Mouse (Mus musculus): ENCODE results near the gene Ttll8.

Gene Ttll8

DNA sequence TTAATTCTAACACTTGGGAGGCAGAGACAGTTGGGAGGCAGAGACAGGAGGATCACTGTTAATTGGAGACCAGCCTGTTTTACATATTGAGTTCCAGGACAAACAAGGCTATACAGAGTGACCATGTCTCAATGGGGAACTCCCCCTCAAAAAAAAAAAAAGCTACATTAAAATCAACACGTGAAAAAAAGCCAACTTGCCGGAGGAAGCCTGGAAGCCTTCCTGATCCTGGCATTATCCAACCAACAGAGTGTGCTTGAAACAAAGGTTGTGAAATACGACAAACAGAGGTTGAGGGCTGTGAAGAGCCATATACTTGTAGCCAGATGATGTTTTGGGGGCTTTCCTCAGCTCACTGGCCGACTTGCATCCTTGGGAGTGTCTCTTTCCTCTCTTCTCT is 71.4 kb downstream of the Ttll8 start:
- no peak for DNase-seq (ENCODE audit: low spot score)

DNA sequence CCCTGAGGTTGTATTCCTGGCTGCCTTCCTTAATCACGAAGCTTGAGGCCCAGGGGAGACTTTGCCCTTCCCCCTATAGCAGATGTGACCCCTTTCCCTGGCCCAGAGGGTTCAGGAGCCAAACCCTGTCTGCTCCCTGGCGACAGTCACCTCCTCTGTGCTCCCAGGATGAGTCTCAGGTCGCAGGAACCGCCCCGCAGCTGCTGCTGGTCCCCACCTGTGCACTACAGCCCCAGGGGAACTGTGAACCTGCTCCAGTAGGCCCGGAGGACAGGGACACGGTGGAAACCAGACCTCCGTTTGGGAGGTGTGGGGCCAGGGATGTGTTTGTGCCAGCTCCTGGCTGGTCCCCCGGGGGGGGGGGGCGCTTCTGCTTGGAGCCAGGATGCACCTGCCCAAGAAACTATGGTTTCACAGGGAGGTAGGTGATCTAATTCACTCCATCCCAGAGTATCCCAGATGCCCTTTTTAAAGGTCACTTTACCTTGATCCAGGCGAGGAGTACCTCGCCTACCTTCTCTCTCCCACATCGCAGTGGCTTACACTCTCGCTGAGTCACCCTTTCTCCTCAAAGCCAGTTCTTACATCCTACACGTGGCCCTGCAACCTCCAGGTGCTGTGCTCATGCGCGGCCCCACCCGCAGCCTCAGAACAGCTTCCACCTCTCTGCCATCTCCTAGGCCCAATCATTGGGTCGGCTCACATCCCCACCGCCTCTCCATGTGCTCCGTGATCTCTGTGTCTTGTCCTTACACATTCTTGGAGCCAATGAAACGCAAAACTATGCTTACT is 72.8 kb downstream of the Ttll8 start:
- DNase-seq (ENCODE audit: low spot score) = no peak

DNA sequence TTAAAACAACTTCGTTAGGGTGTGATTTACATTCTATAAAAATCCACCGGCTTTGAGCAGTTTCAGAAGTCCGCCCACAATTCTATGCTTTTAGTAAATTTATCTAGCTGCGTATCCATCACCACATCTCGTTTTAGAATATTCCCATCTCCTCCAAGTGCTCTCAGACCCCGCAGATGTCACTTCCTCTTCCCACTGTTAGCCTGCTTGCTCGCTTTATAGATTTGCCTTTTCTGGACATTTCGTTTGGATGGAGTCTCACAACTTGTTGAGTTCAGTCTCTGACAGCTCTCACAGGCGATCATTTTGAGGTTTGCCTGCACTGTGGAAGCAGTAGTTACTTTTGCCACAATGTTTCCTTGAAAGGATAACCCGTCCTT is 77.2 kb downstream of the Ttll8 start:
- no peak for DNase-seq (ENCODE audit: low spot score)

DNA sequence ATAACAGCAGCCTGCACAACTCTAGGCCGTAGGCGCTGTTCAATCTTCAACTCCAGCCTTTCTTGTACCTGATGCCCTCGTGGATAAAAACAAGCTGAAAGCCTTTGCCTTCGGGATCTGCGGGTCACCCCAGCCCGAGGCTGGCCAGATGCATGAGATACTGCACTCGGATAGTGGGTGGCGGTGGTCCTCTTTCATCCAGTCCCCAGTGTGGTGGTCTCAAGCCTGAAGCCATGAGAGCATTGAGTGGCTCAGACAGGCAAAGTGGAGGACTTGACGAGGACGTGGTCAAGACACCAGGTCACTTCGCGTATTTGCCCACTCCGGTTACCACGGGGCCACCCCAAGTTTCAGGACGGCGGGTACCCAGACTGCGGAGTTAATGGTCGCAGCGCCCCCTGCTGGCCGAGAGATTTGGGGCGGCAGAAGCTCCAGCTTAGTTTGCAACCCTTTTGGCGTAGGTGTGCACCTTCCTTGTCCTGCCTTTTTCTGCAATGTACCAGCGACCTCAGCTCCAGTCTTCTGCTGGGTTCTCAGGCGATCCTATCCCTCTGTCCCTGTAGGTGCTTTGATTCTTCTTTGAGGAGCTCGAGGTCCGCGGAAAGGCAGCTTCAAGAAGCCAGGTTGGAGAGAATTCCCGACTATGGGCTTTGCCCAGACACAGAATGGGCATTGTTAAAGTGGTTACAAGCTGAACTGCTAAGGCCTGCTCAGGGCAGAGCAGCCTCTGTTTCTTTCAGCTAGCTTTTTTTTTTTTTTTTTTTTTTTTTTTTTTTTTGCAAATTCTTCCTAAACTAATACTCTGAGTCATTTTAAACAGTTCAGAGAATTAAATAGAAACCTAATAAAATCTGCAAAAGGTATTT is 77.8 kb downstream of the Ttll8 start:
- DNase-seq (ENCODE audit: low spot score) = peak; percentile 47

DNA sequence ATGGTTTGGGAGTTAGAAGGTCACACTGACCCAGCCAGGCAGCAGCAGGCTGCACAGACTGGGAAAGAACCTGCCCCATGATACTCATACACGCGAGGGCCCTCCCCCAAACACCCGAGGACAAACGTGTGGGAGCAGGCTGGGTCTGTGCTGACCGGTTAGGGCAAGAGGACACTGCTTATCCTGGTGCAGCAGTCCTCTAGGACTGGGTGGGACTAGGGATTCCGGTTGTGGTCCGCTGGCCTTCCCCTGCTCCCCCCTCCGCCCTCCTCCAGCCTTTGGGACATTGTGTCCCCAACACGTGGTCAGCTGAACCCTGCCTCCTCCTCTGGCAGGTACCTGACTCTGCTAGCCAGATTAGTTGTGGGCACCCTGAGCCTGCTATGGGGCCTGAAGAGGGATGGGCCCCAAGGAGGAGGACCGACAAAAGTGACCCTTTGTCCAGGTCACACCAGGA is 78.6 kb downstream of the Ttll8 start:
- no peak for DNase-seq (ENCODE audit: low spot score)

DNA sequence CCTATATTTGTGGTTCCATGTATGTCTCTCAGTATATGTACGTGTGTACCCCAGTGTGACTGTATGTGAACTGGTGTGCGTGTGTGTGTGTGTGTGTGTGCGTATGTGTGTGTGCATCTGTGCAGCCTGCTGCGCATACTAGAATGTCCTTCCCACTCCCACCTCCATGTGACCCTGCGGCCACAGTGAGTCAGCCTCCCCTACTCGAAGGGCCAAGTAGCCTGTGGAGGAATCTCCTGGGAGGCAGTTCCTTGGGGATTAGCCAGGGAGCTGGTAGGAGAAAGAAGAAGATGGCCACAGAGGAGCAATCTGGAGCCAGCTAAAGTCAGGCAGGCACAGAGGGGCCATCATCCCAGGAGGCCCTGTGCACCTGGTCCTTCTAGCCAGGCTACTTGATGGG is 79.7 kb downstream of the Ttll8 start:
- no peak for DNase-seq (ENCODE audit: low spot score)

DNA sequence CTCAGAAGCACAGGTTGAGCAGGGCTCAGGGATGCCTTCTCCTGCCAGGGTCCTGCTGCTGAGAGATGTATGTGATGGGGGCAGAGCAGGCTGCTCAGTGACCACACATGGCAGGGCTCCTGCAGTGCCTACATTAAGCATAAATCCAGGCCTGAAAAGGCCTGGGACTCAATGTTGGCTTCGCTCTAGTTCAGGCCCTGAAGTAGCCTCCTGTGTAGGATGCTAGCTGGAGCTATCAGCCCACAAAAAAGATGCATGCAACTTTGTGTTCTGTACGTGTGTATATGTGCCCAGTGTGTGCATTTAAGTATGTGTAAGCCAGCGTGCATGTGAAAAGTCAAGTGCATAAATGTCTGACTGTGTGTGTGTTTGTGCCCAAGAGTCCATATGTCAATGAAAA is 80.2 kb downstream of the Ttll8 start:
- DNase-seq (ENCODE audit: low spot score) = no peak

DNA sequence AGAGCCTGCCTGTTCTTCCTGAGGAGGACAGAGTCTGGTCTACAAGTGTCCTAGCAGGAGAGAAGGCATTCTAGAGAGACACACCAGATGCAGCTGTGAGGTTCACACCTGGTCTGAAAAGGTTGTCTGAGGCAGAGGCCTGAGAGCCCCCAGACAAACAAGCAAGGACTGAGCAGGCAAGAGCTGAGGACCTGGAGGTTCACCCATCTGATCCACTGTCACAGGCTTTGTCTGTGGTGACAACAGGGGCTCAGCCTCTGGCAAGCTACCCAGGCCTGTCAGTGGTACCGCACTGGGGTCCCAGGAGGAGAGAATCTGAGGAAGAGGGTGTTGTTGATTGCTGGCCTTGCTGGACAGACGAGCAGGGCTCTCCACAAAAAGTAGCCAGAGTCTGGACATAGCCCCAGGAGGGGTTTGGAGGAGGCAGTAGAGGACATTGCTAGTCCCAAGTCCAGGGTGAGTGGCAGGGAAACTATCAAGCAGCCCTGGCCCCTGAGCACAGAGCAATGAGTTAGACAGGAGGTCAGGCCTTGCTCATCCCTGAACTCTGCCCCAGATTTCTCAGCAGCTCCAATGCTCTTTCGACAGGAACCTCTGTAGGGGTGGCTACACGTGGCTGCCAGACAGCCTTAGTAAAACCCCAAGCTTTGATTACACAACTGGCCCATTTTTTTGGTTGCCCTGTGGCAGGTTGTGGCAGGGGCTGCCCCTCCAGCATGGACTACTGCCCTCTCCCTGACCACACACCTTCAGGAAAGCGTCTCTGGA is 83.6 kb downstream of the Ttll8 start:
- DNase-seq (ENCODE audit: low spot score) = peak; percentile 32

DNA sequence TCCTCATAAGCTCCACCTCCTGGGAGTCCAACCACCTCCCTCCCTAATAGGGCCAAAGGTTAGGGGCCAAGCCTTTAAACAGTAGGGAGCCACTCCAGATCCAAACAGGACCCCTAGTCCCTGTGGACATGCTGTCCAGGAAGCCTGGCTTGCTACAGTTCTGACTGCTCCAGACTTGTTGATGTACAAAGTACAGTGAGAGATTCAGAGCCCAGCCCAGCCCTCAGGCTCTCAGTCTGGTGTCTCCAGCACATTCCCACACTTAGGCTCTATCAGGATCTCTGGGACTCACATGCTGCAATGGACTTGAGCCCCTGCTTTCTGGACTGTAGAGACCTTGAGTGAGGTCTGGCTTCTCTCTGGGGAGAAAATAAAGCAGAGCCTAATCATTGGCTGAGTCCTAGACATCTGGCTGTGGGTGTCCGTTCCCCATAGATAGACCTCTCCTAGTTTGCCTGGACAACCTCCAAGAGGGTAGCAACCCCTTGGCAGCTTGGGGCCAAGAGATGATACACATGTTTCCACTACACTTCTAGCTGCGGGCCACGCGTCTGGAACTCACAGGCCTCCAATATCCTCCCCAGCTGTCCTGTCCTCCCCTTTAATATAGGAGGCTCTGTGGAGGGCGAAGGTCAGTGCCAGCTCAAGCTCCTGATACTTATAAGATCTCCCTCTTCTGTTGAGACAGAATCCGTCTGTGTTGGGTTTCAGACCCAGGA is 86.0 kb downstream of the Ttll8 start:
- no peak for DNase-seq (ENCODE audit: low spot score)

DNA sequence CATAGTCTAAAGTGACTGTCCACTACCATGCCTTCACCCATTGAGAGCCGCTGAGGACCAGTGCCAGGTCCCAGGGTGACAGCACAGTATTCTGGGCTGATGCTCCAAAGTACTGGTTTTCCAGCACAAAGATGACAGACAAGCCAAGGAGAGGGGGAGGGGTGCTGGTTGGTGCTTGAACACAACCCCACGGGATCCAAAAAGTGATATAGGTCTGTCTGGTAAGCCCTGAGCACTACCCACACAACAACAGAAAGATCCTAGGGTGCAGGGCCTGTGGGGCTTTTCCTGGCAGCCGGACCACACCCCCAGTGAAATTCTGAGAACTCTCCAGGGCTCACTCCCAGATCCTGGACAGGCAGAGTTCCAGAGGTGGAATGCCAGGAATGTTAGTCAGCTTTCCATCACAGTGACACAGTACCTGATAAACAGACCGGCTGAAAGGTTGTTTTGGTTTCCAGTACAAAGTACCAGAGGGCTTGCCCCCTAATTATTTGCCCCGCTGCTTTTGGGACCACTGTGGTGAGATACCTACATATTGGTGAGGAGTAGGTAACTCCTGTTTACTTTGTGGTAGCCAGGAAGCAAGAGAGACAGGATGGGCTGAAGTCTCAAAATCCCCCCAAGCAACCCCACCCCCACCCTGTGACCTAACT is 86.7 kb downstream of the Ttll8 start:
- peak; percentile 90 for DNase-seq (ENCODE audit: low spot score)

DNA sequence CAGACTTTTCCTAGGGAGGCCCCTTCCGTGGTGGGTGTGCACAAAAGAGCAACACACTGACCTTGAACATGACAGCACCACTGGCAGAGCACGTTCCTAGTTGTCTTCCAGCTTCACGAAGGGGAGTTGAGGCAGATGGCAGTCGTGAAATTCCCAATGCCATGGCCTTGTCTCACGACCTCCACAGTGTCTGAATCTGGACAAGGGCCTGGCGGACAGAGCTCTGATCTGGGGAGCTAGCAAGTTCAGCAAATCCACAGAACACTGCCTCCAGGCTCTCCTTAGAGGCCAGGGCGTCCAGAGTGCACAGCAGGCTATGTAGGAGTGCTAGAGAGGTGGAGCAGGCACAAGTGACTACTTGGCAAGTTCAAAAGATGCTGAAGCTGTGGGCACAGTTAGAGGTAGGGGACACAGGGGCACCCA is 87.3 kb downstream of the Ttll8 start:
- peak; percentile 21 for DNase-seq (ENCODE audit: low spot score)

DNA sequence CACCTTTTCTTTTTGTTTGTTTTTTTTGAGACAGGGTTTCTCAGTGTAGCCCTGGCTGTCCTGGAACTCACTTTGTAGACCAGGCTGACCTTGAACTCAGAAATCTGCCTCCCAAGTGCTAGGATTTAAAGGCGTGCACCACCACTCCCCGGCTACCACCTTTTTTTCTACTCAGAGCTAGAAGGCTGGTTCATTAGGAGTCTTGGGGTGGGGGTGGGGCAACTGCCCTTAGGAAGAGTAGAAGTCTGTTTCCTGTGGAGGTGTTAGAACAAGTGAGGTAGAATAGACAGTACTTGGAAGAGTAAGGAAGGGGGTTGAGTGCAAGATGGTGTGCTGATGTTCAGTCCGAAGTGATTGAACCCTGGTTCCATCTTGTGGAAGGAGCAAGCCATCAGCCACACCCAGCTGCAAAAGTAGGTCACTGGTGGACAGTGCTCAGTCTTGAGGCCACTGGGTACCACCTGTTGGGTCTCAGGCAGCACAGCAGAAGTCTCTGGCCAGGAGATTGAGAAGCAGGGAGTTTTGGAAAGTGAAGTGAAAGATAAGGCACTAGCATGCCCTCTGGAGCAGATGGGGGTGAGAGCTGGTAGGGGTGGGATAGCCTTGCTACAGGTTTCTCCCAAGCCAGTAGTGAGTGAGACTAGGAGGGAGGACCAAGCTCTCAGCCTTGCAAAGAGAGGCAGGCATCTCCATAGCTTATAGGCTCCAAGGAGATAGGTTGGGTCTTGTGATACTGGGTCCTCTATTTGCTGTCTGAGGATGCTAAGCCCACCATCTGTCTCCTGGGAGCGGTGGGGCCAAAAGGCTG is 88.1 kb downstream of the Ttll8 start:
- DNase-seq (ENCODE audit: low spot score) = no peak

DNA sequence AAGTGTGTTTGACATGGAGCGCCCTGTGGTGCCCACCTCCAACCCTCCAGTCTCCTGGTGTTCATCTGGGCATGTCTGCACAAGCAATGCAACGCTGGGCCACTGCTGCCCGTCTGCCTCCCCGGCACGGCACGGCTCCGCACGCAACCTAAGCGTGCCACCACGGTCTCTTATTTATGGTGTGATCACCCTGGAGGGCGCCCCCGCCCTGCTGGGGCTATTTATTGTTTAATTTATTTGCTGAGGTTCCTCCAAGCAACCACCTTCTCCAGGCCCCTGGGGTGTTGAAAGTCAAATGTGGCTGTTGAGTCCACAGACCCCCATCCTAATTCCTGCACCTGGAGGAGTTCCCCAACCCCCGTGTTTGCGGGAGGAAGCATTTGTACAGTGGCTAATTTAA is 89.2 kb downstream of the Ttll8 start:
- DNase-seq (ENCODE audit: low spot score) = no peak

DNA sequence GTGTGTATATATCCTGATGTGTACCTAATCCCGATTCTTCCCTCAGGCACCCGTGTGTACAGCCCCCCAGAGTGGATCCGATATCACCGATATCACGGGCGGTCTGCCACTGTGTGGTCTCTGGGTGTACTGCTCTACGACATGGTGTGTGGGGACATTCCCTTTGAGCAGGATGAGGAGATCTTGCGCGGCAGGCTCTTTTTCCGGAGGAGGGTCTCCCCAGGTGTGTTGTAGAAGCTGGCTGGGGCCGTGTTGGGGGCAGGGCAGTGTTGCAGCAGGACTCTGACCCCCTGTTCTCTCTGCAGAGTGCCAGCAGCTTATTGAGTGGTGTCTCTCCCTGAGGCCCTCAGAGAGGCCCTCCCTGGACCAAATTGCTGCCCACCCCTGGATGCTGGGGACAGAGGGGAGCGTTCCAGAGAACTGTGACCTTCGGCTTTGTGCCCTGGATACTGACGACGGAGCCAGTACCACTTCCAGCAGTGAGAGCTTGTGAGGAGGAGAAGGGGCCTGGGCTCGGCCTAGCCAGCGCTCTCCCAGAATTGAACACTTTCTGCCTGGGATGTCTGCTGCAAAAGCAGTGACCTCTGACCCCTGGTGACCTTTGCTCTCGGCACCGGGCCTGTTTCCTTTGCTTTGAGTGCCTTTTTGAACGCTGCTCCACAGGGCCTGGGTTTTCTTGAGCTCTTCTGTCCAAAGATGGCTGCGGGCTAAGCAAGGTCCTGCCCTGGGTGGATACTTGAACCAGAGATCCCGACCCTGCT is 89.8 kb downstream of the Ttll8 start:
- peak; percentile 82 for DNase-seq (ENCODE audit: low spot score)

DNA sequence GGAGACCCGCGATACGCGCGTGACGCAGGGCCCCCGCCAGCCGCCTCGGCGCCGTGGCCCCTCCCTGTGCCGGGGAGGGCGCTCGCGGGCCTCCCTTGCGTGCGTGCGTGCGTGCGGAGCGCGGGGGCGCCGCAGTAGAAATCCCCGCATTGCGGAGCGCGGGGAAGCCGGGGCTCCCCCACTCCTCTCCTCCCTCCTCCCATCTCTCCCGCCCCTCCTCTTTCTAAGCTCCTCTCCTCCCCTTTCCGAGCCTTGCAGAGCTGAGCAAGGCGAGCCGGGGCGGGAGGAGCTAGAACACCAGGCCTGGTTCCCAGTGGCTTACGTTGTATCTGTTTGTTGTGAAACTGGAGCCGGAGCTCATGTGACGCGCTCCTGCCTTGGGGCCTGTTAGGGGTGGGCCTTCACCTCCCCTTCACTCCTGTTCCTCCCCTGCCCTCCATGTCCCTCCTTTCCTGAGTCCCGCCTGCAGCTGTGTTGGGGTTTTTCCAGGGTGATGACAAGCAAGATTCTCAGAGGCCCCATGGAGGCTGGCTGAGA is 90.5 kb downstream of the Ttll8 start:
- DNase-seq (ENCODE audit: low spot score) = peak; percentile 94

DNA sequence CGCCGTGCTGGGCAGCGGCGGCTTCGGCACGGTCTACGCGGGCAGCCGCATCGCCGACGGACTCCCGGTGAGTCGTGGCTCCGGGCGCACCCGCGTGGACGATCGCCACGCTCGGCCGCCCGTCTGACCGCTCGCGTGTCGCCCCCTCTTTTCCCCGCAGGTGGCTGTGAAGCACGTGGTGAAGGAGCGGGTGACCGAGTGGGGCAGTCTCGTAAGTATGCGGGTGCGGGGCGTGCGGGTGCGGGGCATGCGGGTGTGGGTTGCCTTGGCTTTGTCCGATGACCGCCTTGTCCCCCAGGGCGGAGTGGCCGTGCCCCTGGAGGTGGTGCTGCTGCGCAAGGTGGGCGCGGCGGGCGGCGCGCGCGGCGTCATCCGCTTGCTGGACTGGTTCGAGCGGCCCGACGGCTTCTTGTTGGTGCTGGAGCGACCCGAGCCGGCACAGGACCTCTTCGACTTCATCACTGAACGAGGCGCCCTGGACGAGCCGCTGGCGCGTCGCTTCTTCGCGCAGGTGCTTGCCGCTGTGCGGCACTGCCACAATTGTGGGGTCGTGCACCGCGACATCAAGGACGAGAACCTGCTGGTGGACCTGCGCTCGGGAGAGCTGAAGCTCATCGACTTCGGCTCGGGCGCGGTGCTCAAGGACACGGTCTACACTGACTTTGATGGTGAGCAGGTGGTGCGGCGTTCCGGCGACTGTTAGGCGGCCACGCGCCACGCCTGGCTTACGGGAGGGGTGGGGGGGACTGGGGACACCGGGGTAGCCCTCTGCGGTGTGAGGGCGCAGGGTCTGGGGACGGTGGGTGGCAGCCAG is 91.1 kb downstream of the Ttll8 start:
- peak; percentile 66 for DNase-seq (ENCODE audit: low spot score)

DNA sequence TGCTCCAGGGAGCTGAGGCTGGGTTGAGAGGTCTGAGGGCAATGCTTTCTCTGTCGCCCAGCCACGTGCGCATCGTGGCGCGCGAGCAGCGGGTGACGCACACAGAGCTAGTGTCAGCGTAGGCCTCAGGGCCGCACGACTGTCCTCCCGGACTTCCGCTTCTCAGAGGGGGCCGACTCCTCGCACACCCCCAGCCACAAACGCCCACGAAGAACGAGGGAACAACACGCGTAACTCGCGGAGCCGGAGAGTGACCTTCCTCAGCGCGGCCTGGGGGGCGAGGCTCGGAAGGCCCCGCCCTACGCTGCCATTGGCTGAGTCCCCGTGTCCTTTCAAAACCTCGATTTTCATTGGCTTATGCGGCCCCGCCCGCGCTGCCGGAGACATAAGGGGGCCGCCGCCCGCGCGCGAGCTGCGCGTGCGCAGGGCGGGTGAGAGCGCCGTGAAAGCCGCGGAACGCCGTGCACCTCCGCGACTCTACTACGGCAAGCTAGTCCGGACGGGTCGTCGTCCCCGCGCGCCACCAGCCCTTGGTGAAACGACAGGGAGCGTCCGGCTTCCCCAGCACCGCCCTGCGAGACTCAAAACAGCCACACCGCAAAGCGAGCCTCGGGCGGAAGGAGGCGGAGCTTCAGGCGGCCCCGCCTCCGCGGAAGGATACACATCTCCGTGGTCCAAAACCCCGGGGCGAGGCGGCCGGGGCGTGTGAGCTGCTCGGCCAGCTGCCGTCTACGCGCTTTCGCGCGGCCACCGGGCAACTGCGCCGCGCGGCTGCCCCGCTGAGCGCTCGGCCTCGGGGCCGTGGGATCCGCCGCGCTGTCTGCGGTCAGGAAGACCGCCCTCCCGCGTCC is 92.2 kb downstream of the Ttll8 start, which contains the start of gene Pim3:
Gene Pim3, plus strand, starts transcription at position 415 of the 851 bp plus-strand sequence.
- peak; percentile 95 for DNase-seq (ENCODE audit: low spot score)

All from yolk sac, embryonic 10.5 days (tissue).